Mouse (Mus musculus) heart, postnatal 36 days (tissue): Measurements from ENCODE around the gene Klhdc9. TPM values are rescaled to one million over a fixed set of nuclear protein-coding genes. Genes with fewer than 3 reads are reported as not detected.

Source experiments
- DNase-seq, 2 experiments: peaks; one replicate each; pipeline ENCODE4 v3.0.0; 2021 to 2022
- intact Hi-C: fragments of 180-260 bp; cut with DNase I; formaldehyde crosslinking; loops from one replicate; pipeline ENCODE4 v1.15.1; 2025
- total RNA-seq, 2 experiments: library from RNA; stranded (reverse); gene quantifications; 2 replicates each; pipeline ENCODE4 v1.2.3; 2021

Gene Klhdc9
- total RNA-seq, 2 experiments from 2014 or later = not detected

- no peak for DNase-seq
- intact Hi-C loops = loop anchor here (5.0 kb wide), 2 partner anchors 156 to 246 kb away; no protein-coding TSS in a partner anchor
Measured at GRCm38 (mm10) chr1:171321415-171321814, 39.2 kb downstream of the Klhdc9 start.

- intact Hi-C loops = loop anchor here (5.0 kb wide), 2 partner anchors 157 to 247 kb away; no protein-coding TSS in a partner anchor
- no peak for DNase-seq
Measured at GRCm38 (mm10) chr1:171320151-171320550, 40.4 kb downstream of the Klhdc9 start.

GRCm38 (mm10) chr1:171319748-171320147, 40.9 kb downstream of the Klhdc9 start:
- no peak for DNase-seq
- intact Hi-C loops = loop anchor here (5.0 kb wide), 2 partner anchors 158 to 248 kb away; no protein-coding TSS in a partner anchor

GRCm38 (mm10) chr1:171309321-171309720, 51.3 kb downstream of the Klhdc9 start:
- no peak for DNase-seq
- intact Hi-C loops = no loop called here

Other genes with a start within 250 kb of the Klhdc9 start
- gene Cfap126, start 246.9 kb downstream of the Klhdc9 start, total RNA-seq = 1 to 10 TPM in 1 of 2 experiments, under 1 TPM in 1; 0.69 to 1.2 TPM
- 1,000 to 10,000 TPM; 1,165 to 1,188 TPM for gene Sdhc, start 210.2 kb downstream of the Klhdc9 start, total RNA-seq
- under 1 TPM in 1 of 2 experiments, not detected in 1; 0.44 TPM for gene Mpz, start 210.1 kb downstream of the Klhdc9 start, total RNA-seq
- 100 to 1,000 TPM; 222 to 295 TPM for gene Pcp4l1, start 164.5 kb downstream of the Klhdc9 start, total RNA-seq
- gene Nr1i3, start 146.8 kb downstream of the Klhdc9 start, total RNA-seq = under 1 TPM in 1 of 2 experiments, not detected in 1; 0.08 TPM
- gene Tomm40l, start 138.3 kb downstream of the Klhdc9 start, total RNA-seq = 10 to 100 TPM; 81.8 to 82.7 TPM
- gene Apoa2, start 135.7 kb downstream of the Klhdc9 start, total RNA-seq = 1 to 10 TPM in 1 of 2 experiments, under 1 TPM in 1; 0.75 to 2.0 TPM
- gene Fcer1g, start 126.4 kb downstream of the Klhdc9 start, total RNA-seq = 10 to 100 TPM; 13.3 to 16.3 TPM
- under 1 TPM; 0.50 to 0.92 TPM for gene Adamts4, start 110.4 kb downstream of the Klhdc9 start, total RNA-seq
- gene Ndufs2, start 109.4 kb downstream of the Klhdc9 start, total RNA-seq = 1,000 to 10,000 TPM; 1,421 to 1,530 TPM
- gene B4galt3, start 90.5 kb downstream of the Klhdc9 start, total RNA-seq = 10 to 100 TPM; 14.5 to 19.7 TPM
- gene Ppox, start 79.6 kb downstream of the Klhdc9 start, total RNA-seq = 10 to 100 TPM; 13.2 to 14.2 TPM
- gene Usp21, start 72.8 kb downstream of the Klhdc9 start, total RNA-seq = 10 to 100 TPM; 22.1 to 22.3 TPM
- gene Ufc1, start 65.8 kb downstream of the Klhdc9 start, total RNA-seq = 10 to 100 TPM; 84.9 to 88.8 TPM
- 10 to 100 TPM; 21.3 to 24.2 TPM for gene Dedd, start 31.7 kb downstream of the Klhdc9 start, total RNA-seq
- gene Nit1, start 15.2 kb downstream of the Klhdc9 start, total RNA-seq = 10 to 100 TPM; 27.7 to 28.4 TPM
- gene Pfdn2, start 15.1 kb downstream of the Klhdc9 start, total RNA-seq = 10 to 100 TPM; 79.4 to 95.6 TPM
- gene Nectin4, start 9.3 kb upstream of the Klhdc9 start, total RNA-seq = under 1 TPM; 0.08 to 0.30 TPM
- gene Arhgap30, start 28.2 kb upstream of the Klhdc9 start, total RNA-seq = 1 to 10 TPM; 2.7 to 2.9 TPM
- 10 to 100 TPM; 41.0 to 52.1 TPM for gene Usf1, start 50.5 kb upstream of the Klhdc9 start, total RNA-seq
- 1 to 10 TPM; 1.2 to 1.6 TPM for gene Tstd1, start 58.1 kb upstream of the Klhdc9 start, total RNA-seq
- gene F11r, start 76.7 kb upstream of the Klhdc9 start, total RNA-seq = 10 to 100 TPM; 38.7 to 43.2 TPM
- 1 to 10 TPM; 2.1 to 3.3 TPM for gene Alyref2, start 142.7 kb upstream of the Klhdc9 start, total RNA-seq
- not detected for gene Itln1, start 174.5 kb upstream of the Klhdc9 start, total RNA-seq
- gene Cd244a, start 198.4 kb upstream of the Klhdc9 start, total RNA-seq = under 1 TPM; 0.38 to 0.50 TPM
- under 1 TPM; 0.19 to 0.38 TPM for gene Ly9, start 246.6 kb upstream of the Klhdc9 start, total RNA-seq